Mouse (Mus musculus): ENCODE results near the gene Il3. TPM values are rescaled to one million over a fixed set of nuclear protein-coding genes. Genes with fewer than 3 reads are reported as not detected.

The Il3 gene
- polyA plus RNA-seq, 1 experiment from 2014 or later: not detected

- H3K4me3 ChIP-seq: no peak overlapping the region
- no peaks in the 10 kb centered on the region for H3K4me1 ChIP-seq
- no peak for ATAC-seq
- H3K27me3 ChIP-seq: no peaks in the 10 kb centered on the region
- no peak overlapping the region for H3K9ac ChIP-seq
- no peak overlapping the region for H3K27ac ChIP-seq
- no peaks in the 10 kb centered on the region for H3K36me3 ChIP-seq (ENCODE audit: poor library complexity, severe bottlenecking)
- no peak overlapping the region for H3K4me2 ChIP-seq
- H3K9me3 ChIP-seq (replicated peaks): no peaks in the 10 kb centered on the region
- 86% methylated on average over 3 of the region's 3 CpGs for WGBS
Observed at GRCm38 (mm10) chr11:54269191-54269896, 2.3 kb upstream of the Il3 start.

- WGBS: 44% methylated on average over 2 of the region's 2 CpGs
- no peaks in the 10 kb centered on the region for H3K27me3 ChIP-seq
- no peaks in the 10 kb centered on the region for H3K36me3 ChIP-seq (ENCODE audit: poor library complexity, severe bottlenecking)
- H3K27ac ChIP-seq: no peak overlapping the region
- H3K4me3 ChIP-seq: no peak overlapping the region
- ATAC-seq: no peak
- H3K4me1 ChIP-seq: no peaks in the 10 kb centered on the region
- no peaks in the 10 kb centered on the region for H3K9me3 ChIP-seq (replicated peaks)
- H3K9ac ChIP-seq: no peak overlapping the region
- H3K4me2 ChIP-seq: no peak overlapping the region
Observed at GRCm38 (mm10) chr11:54264542-54264941, 2.5 kb downstream of the Il3 start.

GRCm38 (mm10) chr11:54263405-54264031 lies 3.6 kb downstream of the Il3 start:
- Histone ChIP-seq H3K27ac (no peak overlapping the region), H3K4me2 (no peak overlapping the region), H3K27me3 (no peaks in the 10 kb centered on the region), H3K36me3 (ENCODE audit: poor library complexity, severe bottlenecking) (no peaks in the 10 kb centered on the region), H3K9ac (no peak overlapping the region), H3K4me1 (no peaks in the 10 kb centered on the region), H3K4me3 (no peak overlapping the region), H3K9me3 (replicated peaks) (no peaks in the 10 kb centered on the region)
- no peak for ATAC-seq
- 21% methylated on average over 1 of the region's 1 CpGs for WGBS

GRCm38 (mm10) chr11:54256624-54257376 lies 10.3 kb downstream of the Il3 start:
- H3K4me3 ChIP-seq: no peak overlapping the region
- no peaks in the 10 kb centered on the region for H3K36me3 ChIP-seq (ENCODE audit: poor library complexity, severe bottlenecking)
- no peaks in the 10 kb centered on the region for H3K4me1 ChIP-seq
- no peak overlapping the region for H3K9ac ChIP-seq
- no peaks in the 10 kb centered on the region for H3K27me3 ChIP-seq
- H3K9me3 ChIP-seq (replicated peaks): no peaks in the 10 kb centered on the region
- no peak overlapping the region for H3K4me2 ChIP-seq
- 33% methylated on average over 3 of the region's 3 CpGs for WGBS
- ATAC-seq: no peak
- no peak overlapping the region for H3K27ac ChIP-seq

- Histone ChIP-seq H3K27me3 (no peaks in the 10 kb centered on the region), H3K9me3 (replicated peaks) (no peaks in the 10 kb centered on the region), H3K36me3 (ENCODE audit: poor library complexity, severe bottlenecking) (no peaks in the 10 kb centered on the region), H3K4me3 (no peak overlapping the region), H3K4me1 (no peaks in the 10 kb centered on the region), H3K9ac (no peak overlapping the region), H3K4me2 (no peak overlapping the region), H3K27ac (no peak overlapping the region)
- ATAC-seq: no peak
- 62% methylated on average over 4 of the region's 4 CpGs for WGBS
Observed at GRCm38 (mm10) chr11:54254114-54254513, 13.0 kb downstream of the Il3 start.

- no peaks in the 10 kb centered on the region for H3K27me3 ChIP-seq
- no peak for ATAC-seq
- H3K4me3 ChIP-seq: no peak overlapping the region
- H3K9me3 ChIP-seq (replicated peaks): no peaks in the 10 kb centered on the region
- no peak overlapping the region for H3K27ac ChIP-seq
- 92% methylated on average over 11 of the region's 11 CpGs for WGBS
- no peaks in the 10 kb centered on the region for H3K4me1 ChIP-seq
- no peaks in the 10 kb centered on the region for H3K36me3 ChIP-seq (ENCODE audit: poor library complexity, severe bottlenecking)
- no peak overlapping the region for H3K4me2 ChIP-seq
- H3K9ac ChIP-seq: no peak overlapping the region
Observed at GRCm38 (mm10) chr11:54250575-54250974, 16.5 kb downstream of the Il3 start.

- no peak overlapping the region for H3K4me3 ChIP-seq
- H3K9me3 ChIP-seq (replicated peaks): no peaks in the 10 kb centered on the region
- no peak for ATAC-seq
- no peak overlapping the region for H3K4me2 ChIP-seq
- no peaks in the 10 kb centered on the region for H3K27me3 ChIP-seq
- no peak overlapping the region for H3K9ac ChIP-seq
- 84% methylated on average over 3 of the region's 3 CpGs for WGBS
- H3K27ac ChIP-seq: no peak overlapping the region
- no peaks in the 10 kb centered on the region for H3K4me1 ChIP-seq
- H3K36me3 ChIP-seq (ENCODE audit: poor library complexity, severe bottlenecking): no peaks in the 10 kb centered on the region
Observed at GRCm38 (mm10) chr11:54249748-54250147, 17.3 kb downstream of the Il3 start.

- no peaks in the 10 kb centered on the region for H3K9me3 ChIP-seq (replicated peaks)
- H3K27me3 ChIP-seq: no peaks in the 10 kb centered on the region
- no peak within 1 kb of the TSS for H3K4me3 ChIP-seq
- H3K4me1 ChIP-seq: no peaks in the 10 kb centered on the region
- H3K4me2 ChIP-seq: no peak within 1 kb of the TSS
- H3K36me3 ChIP-seq (ENCODE audit: poor library complexity, severe bottlenecking): no peaks in the 10 kb centered on the region
- H3K27ac ChIP-seq: no peak within 1 kb of the TSS
- ATAC-seq: no peak
- WGBS: 57% methylated on average over 11 of the region's 11 CpGs
- no peak within 1 kb of the TSS for H3K9ac ChIP-seq
Observed at GRCm38 (mm10) chr11:54248940-54249717, 17.9 kb downstream of the Il3 start, which contains the start of gene Csf2. Gene Csf2 (minus strand): TSS chr11:54249667.

- no peak overlapping the region for H3K4me2 ChIP-seq
- no peak overlapping the region for H3K4me3 ChIP-seq
- H3K36me3 ChIP-seq (ENCODE audit: poor library complexity, severe bottlenecking): no peaks in the 10 kb centered on the region
- no peak overlapping the region for H3K27ac ChIP-seq
- H3K27me3 ChIP-seq: no peaks in the 10 kb centered on the region
- ATAC-seq: no peak
- WGBS: 82% methylated on average over 10 of the region's 10 CpGs
- H3K4me1 ChIP-seq: no peaks in the 10 kb centered on the region
- no peaks in the 10 kb centered on the region for H3K9me3 ChIP-seq (replicated peaks)
- no peak overlapping the region for H3K9ac ChIP-seq
Observed at GRCm38 (mm10) chr11:54247251-54247950, 19.7 kb downstream of the Il3 start.

GRCm38 (mm10) chr11:54244465-54244864 lies 22.6 kb downstream of the Il3 start:
- Histone ChIP-seq H3K27me3 (no peaks in the 10 kb centered on the region), H3K27ac (no peak overlapping the region), H3K4me2 (no peak overlapping the region), H3K9me3 (replicated peaks) (no peaks in the 10 kb centered on the region), H3K9ac (no peak overlapping the region), H3K36me3 (ENCODE audit: poor library complexity, severe bottlenecking) (no peaks in the 10 kb centered on the region), H3K4me3 (no peak overlapping the region), H3K4me1 (no peaks in the 10 kb centered on the region)
- no peak for ATAC-seq
- 73% methylated on average over 6 of the region's 6 CpGs for WGBS

- H3K4me2 ChIP-seq: no peak overlapping the region
- no peaks in the 10 kb centered on the region for H3K27me3 ChIP-seq
- WGBS: 90% methylated on average over 3 of the region's 3 CpGs
- no peak overlapping the region for H3K9ac ChIP-seq
- H3K9me3 ChIP-seq (replicated peaks): no peaks in the 10 kb centered on the region
- ATAC-seq: no peak
- H3K27ac ChIP-seq: no peak overlapping the region
- no peaks in the 10 kb centered on the region for H3K36me3 ChIP-seq (ENCODE audit: poor library complexity, severe bottlenecking)
- no peak overlapping the region for H3K4me3 ChIP-seq
- H3K4me1 ChIP-seq: no peaks in the 10 kb centered on the region
Observed at GRCm38 (mm10) chr11:54242494-54242893, 24.6 kb downstream of the Il3 start.
